Mouse (Mus musculus) testis, adult 2 months (tissue): ENCODE data around the gene Ccdc96. TPM values are rescaled to one million over a fixed set of nuclear protein-coding genes. Genes with fewer than 3 reads are reported as not detected.

Source experiments
- H3K27ac ChIP-seq: fragments of 200-500 bp; 2 replicates; pipeline ENCODE4 v1.5.1; 2012; ENCODE audit warnings: low read depth, low read length; ENCODE audit not compliant: control insufficient read depth, insufficient read depth
- H3K27me3 ChIP-seq: fragments of 200-500 bp; 2 replicates; pipeline ENCODE4 v1.6.1; 2012; ENCODE audit warnings: mild to moderate bottlenecking, low read length, moderate library complexity; ENCODE audit not compliant: control insufficient read depth, insufficient read depth
- H3K36me3 ChIP-seq: fragments of 200-500 bp; 2 replicates; pipeline ENCODE4 v1.6.1; 2012; ENCODE audit warnings: mild to moderate bottlenecking, low read length; ENCODE audit not compliant: control insufficient read depth, insufficient read depth
- H3K4me1 ChIP-seq: fragments of 200-500 bp; 2 replicates; pipeline ENCODE4 v1.6.1; 2012; ENCODE audit warnings: low read length; ENCODE audit not compliant: control insufficient read depth, insufficient read depth
- H3K4me3 ChIP-seq: fragments of 200-500 bp; 2 replicates; pipeline ENCODE4 v1.5.1; 2012; ENCODE audit warnings: low read depth, mild to moderate bottlenecking, low read length, moderate library complexity, mixed read lengths; ENCODE audit not compliant: control insufficient read depth
- CTCF ChIP-seq: fragments of 200-500 bp; IDR thresholded peaks from 2 replicates; pipeline ENCODE4 v1.5.1; 2012; ENCODE audit warnings: low read depth, mild to moderate bottlenecking, inconsistent platforms, low read length, moderate library complexity; ENCODE audit not compliant: control insufficient read depth, insufficient read depth, insufficient replicate concordance
- POLR2A ChIP-seq: fragments of 200-500 bp; IDR thresholded peaks from 2 replicates; pipeline ENCODE4 v1.6.1; 2012; ENCODE audit warnings: low read depth, mild to moderate bottlenecking, inconsistent platforms, low read length, moderate library complexity; ENCODE audit not compliant: control insufficient read depth
- polyA plus RNA-seq: library from polyadenylated mRNA; depleted of rRNA; stranded (reverse); fragments of >200 nt; gene quantifications from 2 replicates; pipeline ENCODE4 v1.2.3, GENCODE M21; 2012

Gene Ccdc96
- polyA plus RNA-seq, 1 experiment = 64.3 TPM

GRCm38 (mm10) chr5:36489225-36489624 lies 4.8 kb downstream of the Ccdc96 start:
- Histone ChIP-seq H3K4me1 (no peaks in the 10 kb centered on the region; the same call in 1 of the 2 replicates), H3K27ac (peak overlapping the region; percentile 62), H3K27me3 (no peaks in the 10 kb centered on the region), H3K36me3 (no peaks in the 10 kb centered on the region; the same call in 1 of the 2 replicates), H3K4me3 (peak overlapping the region; percentile 47)
- TF ChIP-seq CTCF = peak; percentile 15; the same call in 1 of the 2 replicates
- no peak; the same call in 1 of the 2 replicates for TF ChIP-seq POLR2A

- H3K36me3 ChIP-seq = no peaks in the 10 kb centered on the region
- H3K27me3 ChIP-seq = no peaks in the 10 kb centered on the region
- no peaks in the 10 kb centered on the region for H3K4me1 ChIP-seq
- H3K4me3 ChIP-seq = no peak overlapping the region
- no peak overlapping the region for H3K27ac ChIP-seq
- TF ChIP-seq CTCF (no peak), POLR2A (no peak)
These were observed 9.5 kb downstream of the Ccdc96 start for GRCm38 (mm10) chr5:36493919-36494318.

GRCm38 (mm10) chr5:36494709-36495108 lies 10.3 kb downstream of the Ccdc96 start:
- H3K27me3 ChIP-seq = no peaks in the 10 kb centered on the region
- no peaks in the 10 kb centered on the region for H3K36me3 ChIP-seq
- no peaks in the 10 kb centered on the region for H3K4me1 ChIP-seq
- H3K27ac ChIP-seq = no peak overlapping the region
- no peak overlapping the region for H3K4me3 ChIP-seq
- TF ChIP-seq POLR2A (no peak), CTCF (no peak)

GRCm38 (mm10) chr5:36505235-36505634 lies 20.8 kb downstream of the Ccdc96 start:
- H3K4me1 ChIP-seq = no peaks in the 10 kb centered on the region
- H3K36me3 ChIP-seq = no peaks in the 10 kb centered on the region; the same call in 1 of the 2 replicates
- H3K27ac ChIP-seq = no peak overlapping the region
- no peak for TF ChIP-seq CTCF
- TF ChIP-seq POLR2A = no peak
- no peaks in the 10 kb centered on the region for H3K27me3 ChIP-seq
- H3K4me3 ChIP-seq = no peak overlapping the region

- TF ChIP-seq CTCF (no peak), POLR2A (no peak)
- Histone ChIP-seq H3K27me3 (no peaks in the 10 kb centered on the region), H3K4me3 (no peak overlapping the region), H3K27ac (no peak overlapping the region), H3K36me3 (no peaks in the 10 kb centered on the region; the same call in 1 of the 2 replicates), H3K4me1 (no peaks in the 10 kb centered on the region)
These were observed 21.3 kb downstream of the Ccdc96 start for GRCm38 (mm10) chr5:36505643-36506042.

GRCm38 (mm10) chr5:36508351-36508750 lies 24.0 kb downstream of the Ccdc96 start:
- no peak for TF ChIP-seq CTCF
- TF ChIP-seq POLR2A = no peak

GRCm38 (mm10) chr5:36510956-36511355 lies 26.6 kb downstream of the Ccdc96 start:
- no peak overlapping the region for H3K4me3 ChIP-seq

More at GRCm38 (mm10) chr5:36508351-36508750, 24.0 kb downstream of the Ccdc96 start:
- H3K4me3 ChIP-seq = no peak overlapping the region
- H3K27ac ChIP-seq = no peak overlapping the region
- no peaks in the 10 kb centered on the region; the same call in 1 of the 2 replicates for H3K36me3 ChIP-seq
- no peaks in the 10 kb centered on the region for H3K27me3 ChIP-seq
- H3K4me1 ChIP-seq = no peaks in the 10 kb centered on the region

More at GRCm38 (mm10) chr5:36510956-36511355, 26.6 kb downstream of the Ccdc96 start:
- no peaks in the 10 kb centered on the region for H3K4me1 ChIP-seq
- TF ChIP-seq CTCF = no peak
- TF ChIP-seq POLR2A = no peak
- no peaks in the 10 kb centered on the region for H3K27me3 ChIP-seq
- H3K27ac ChIP-seq = no peak overlapping the region
- H3K36me3 ChIP-seq = no peaks in the 10 kb centered on the region; the same call in 1 of the 2 replicates
